Mouse (Mus musculus): Measurements from ENCODE around the gene Fam131a.
A peak's percentile ranks its signal among the peaks of the same experiment; 100 is the strongest.

DNA sequence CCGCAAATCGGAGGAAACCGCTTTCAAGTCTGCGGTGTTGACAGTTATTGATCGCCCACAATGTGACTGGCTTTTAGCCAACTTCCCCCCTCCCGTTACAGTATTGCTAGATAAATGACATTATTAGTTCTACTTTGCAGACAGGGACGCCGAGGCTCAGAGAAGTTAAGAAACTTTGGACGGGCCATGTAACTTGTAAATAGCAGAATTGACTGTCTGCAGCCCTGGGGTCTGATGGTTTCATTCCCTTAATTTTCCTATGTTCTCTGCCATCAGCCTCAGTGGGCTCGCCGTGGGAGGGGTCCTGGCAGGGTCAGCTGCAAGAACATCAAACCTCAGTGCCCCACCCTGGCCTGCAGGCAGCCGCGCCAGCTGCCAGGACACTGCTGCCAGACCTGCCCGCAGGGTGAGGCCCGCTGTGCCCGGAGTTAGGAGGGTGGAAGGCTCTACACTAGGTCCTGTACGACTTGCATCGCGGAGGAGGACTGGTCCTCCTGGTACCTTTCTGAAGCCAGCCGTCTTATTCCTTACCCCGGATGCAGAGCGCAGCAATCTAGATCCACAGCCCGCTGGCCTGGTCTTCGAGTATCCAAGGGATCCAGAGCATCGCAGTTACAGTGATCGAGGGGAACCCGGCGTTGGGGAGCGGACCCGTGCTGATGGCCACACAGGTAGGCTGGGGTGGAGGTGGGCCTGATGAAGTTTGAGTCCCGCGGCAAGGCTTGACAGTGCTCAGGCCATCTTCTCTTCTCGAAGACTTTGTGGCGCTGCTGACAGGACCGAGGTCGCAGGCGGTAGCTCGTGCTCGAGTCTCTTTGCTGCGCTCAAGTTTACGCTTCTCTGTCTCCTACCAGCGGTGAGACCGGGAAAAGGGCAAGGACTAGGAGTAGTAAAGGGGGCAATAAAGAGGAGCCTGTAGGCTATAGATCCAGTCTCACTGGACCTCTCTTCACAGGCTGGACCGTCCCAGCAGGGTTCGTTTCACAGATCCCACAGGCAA, 41.0 kb downstream of the Fam131a start, which contains the start of gene Thpo:
- peak; percentile 23; the same call in 1 of the 2 replicates for TF ChIP-seq CTCF (IDR thresholded peaks at IDR 0.05; ENCODE audit: borderline replicate concordance, extremely low read depth, insufficient read depth, insufficient read length)
- no peak for TF ChIP-seq POLR2A (IDR thresholded peaks at IDR 0.05; ENCODE audit: borderline replicate concordance, extremely low read depth, insufficient read depth, insufficient read length, poor library complexity, severe bottlenecking)

All from brain, embryonic 14.5 days (tissue).